Mouse (Mus musculus) brain, embryonic 18.5 days (tissue): ENCODE measurements at regions not wholly inside any gene's neighbourhood (a gene's known extent, or its start where the extent isn't known, plus 50 kb on each side); places are given as distances from the start of the nearest gene placed in this dataset.

Experiments used
- DNase-seq: peaks from one replicate; pipeline ENCODE4 v3.0.0-alpha.2; 2012; ENCODE audit warnings: low read depth, low spot score

- no peak for DNase-seq
Observed at GRCm38 (mm10) chr15:50942429-50942828, 2942.3 kb upstream of the Gm7489 start.

GRCm38 (mm10) chr15:50944976-50945375, 2939.7 kb upstream of the Gm7489 start:
- no peak for DNase-seq

- DNase-seq, result no peak
Observed at GRCm38 (mm10) chr15:50959109-50959508, 2925.6 kb upstream of the Gm7489 start.

GRCm38 (mm10) chr15:50963606-50964005, 2921.1 kb upstream of the Gm7489 start:
- no peak for DNase-seq

- DNase-seq, result no peak
Observed at GRCm38 (mm10) chr15:50964236-50964635, 2920.5 kb upstream of the Gm7489 start.

GRCm38 (mm10) chr15:50967176-50967575, 2917.5 kb upstream of the Gm7489 start:
- DNase-seq, result no peak

GRCm38 (mm10) chr15:50970637-50971036, 2914.1 kb upstream of the Gm7489 start:
- DNase-seq, result no peak

- no peak for DNase-seq
Observed at GRCm38 (mm10) chr15:50972593-50972992, 2912.1 kb upstream of the Gm7489 start.

- DNase-seq, result no peak
Observed at GRCm38 (mm10) chr15:50974002-50974754, 2910.5 kb upstream of the Gm7489 start.

- DNase-seq, result no peak
Observed at GRCm38 (mm10) chr15:50989457-50989856, 2895.2 kb upstream of the Gm7489 start.

- DNase-seq, result peak; percentile 28
Observed at GRCm38 (mm10) chr15:50991667-50992066, 2893.0 kb upstream of the Gm7489 start.

- no peak for DNase-seq
Observed at GRCm38 (mm10) chr15:50992246-50992645, 2892.5 kb upstream of the Gm7489 start.

- no peak for DNase-seq
Observed at GRCm38 (mm10) chr15:50993121-50993520, 2891.6 kb upstream of the Gm7489 start.

- no peak for DNase-seq
Observed at GRCm38 (mm10) chr15:50995688-50996087, 2889.0 kb upstream of the Gm7489 start.

GRCm38 (mm10) chr15:50996296-50996695, 2888.4 kb upstream of the Gm7489 start:
- DNase-seq, result no peak

GRCm38 (mm10) chr15:50997209-50997763, 2887.4 kb upstream of the Gm7489 start:
- DNase-seq, result peak; percentile 43

- no peak for DNase-seq
Observed at GRCm38 (mm10) chr15:51038968-51039367, 2845.7 kb upstream of the Gm7489 start.

- DNase-seq, result no peak
Observed at GRCm38 (mm10) chr15:51070538-51070937, 2814.2 kb upstream of the Gm7489 start.

GRCm38 (mm10) chr15:51071132-51071656, 2813.5 kb upstream of the Gm7489 start:
- no peak for DNase-seq

GRCm38 (mm10) chr15:51073678-51074077, 2811.0 kb upstream of the Gm7489 start:
- DNase-seq, result no peak

- no peak for DNase-seq
Observed at GRCm38 (mm10) chr15:51074196-51074595, 2810.5 kb upstream of the Gm7489 start.

- DNase-seq, result no peak
Observed at GRCm38 (mm10) chr15:51083677-51084322, 2800.9 kb upstream of the Gm7489 start.

GRCm38 (mm10) chr15:51092936-51093335, 2791.8 kb upstream of the Gm7489 start:
- DNase-seq, result no peak
